Mouse (Mus musculus): ENCODE data around the gene Dab2. TPM values are rescaled to one million over a fixed set of nuclear protein-coding genes. Genes with fewer than 3 reads are reported as not detected.

Gene Dab2
- polyA plus RNA-seq, 1 experiment from 2014 or later: 18.9 TPM

GRCm38 (mm10) chr15:6438685-6439084, 139.1 kb downstream of the Dab2 start:
- no peak overlapping the region for H3K4me2 ChIP-seq
- H3K27ac ChIP-seq (replicated peaks): no peak overlapping the region
- no peaks in the 10 kb centered on the region for H3K4me1 ChIP-seq
- H3K4me3 ChIP-seq (replicated peaks): no peak overlapping the region
- no peaks in the 10 kb centered on the region for H3K36me3 ChIP-seq
- no peaks in the 10 kb centered on the region for H3K9me3 ChIP-seq (replicated peaks)
- ATAC-seq (ENCODE audit: low FRiP score): no peak
- WGBS: 89% methylated on average over 3 of the region's 3 CpGs
- no peak overlapping the region for H3K9ac ChIP-seq (replicated peaks)
- no peaks in the 10 kb centered on the region for H3K27me3 ChIP-seq (replicated peaks)

GRCm38 (mm10) chr15:6444452-6444851, 144.9 kb downstream of the Dab2 start:
- H3K4me3 ChIP-seq (replicated peaks): no peak overlapping the region
- H3K36me3 ChIP-seq: no peaks in the 10 kb centered on the region
- WGBS: 93% methylated on average over 2 of the region's 2 CpGs
- no peaks in the 10 kb centered on the region for H3K27me3 ChIP-seq (replicated peaks)
- no peak overlapping the region for H3K4me2 ChIP-seq
- H3K9me3 ChIP-seq (replicated peaks): no peaks in the 10 kb centered on the region
- H3K27ac ChIP-seq (replicated peaks): no peak overlapping the region
- peaks cover 4% of the 10 kb centered on the region; the same call in 1 of the 2 replicates for H3K4me1 ChIP-seq
- no peak overlapping the region for H3K9ac ChIP-seq (replicated peaks)
- no peak for ATAC-seq (ENCODE audit: low FRiP score)

GRCm38 (mm10) chr15:6445135-6445534, 145.5 kb downstream of the Dab2 start, which contains the start of gene C9:
Gene C9 (plus strand): TSS chr15:6445327.
- WGBS: 85% methylated on average over 2 of the region's 2 CpGs
- H3K9ac ChIP-seq (replicated peaks): no peak within 1 kb of the TSS
- H3K27me3 ChIP-seq (replicated peaks): no peaks in the 10 kb centered on the region
- H3K36me3 ChIP-seq: no peaks in the 10 kb centered on the region
- ATAC-seq (ENCODE audit: low FRiP score): no peak
- no peak within 1 kb of the TSS for H3K4me2 ChIP-seq
- H3K27ac ChIP-seq (replicated peaks): no peak within 1 kb of the TSS
- no peak within 1 kb of the TSS for H3K4me3 ChIP-seq (replicated peaks)
- peaks cover 4% of the 10 kb centered on the region; the same call in 1 of the 2 replicates for H3K4me1 ChIP-seq
- no peaks in the 10 kb centered on the region for H3K9me3 ChIP-seq (replicated peaks)

- Histone ChIP-seq H3K9ac (replicated peaks) (no peak overlapping the region), H3K4me3 (replicated peaks) (no peak overlapping the region), H3K9me3 (replicated peaks) (no peaks in the 10 kb centered on the region), H3K4me1 (peaks cover 4% of the 10 kb centered on the region; the same call in 1 of the 2 replicates), H3K27ac (replicated peaks) (no peak overlapping the region), H3K4me2 (no peak overlapping the region), H3K36me3 (no peaks in the 10 kb centered on the region), H3K27me3 (replicated peaks) (no peaks in the 10 kb centered on the region)
- ATAC-seq (ENCODE audit: low FRiP score): no peak
- 51% methylated on average over 1 of the region's 1 CpGs for WGBS
Measured at GRCm38 (mm10) chr15:6446181-6446580, 146.6 kb downstream of the Dab2 start.

- no peaks in the 10 kb centered on the region for H3K36me3 ChIP-seq
- H3K27me3 ChIP-seq (replicated peaks): no peaks in the 10 kb centered on the region
- 59% methylated on average over 9 of the region's 9 CpGs for WGBS
- no peak overlapping the region for H3K27ac ChIP-seq (replicated peaks)
- no peak for ATAC-seq (ENCODE audit: low FRiP score)
- no peak overlapping the region for H3K4me2 ChIP-seq
- no peaks in the 10 kb centered on the region for H3K9me3 ChIP-seq (replicated peaks)
- H3K4me3 ChIP-seq (replicated peaks): no peak overlapping the region
- no peak overlapping the region for H3K9ac ChIP-seq (replicated peaks)
- peaks cover 4% of the 10 kb centered on the region; the same call in 1 of the 2 replicates for H3K4me1 ChIP-seq
Measured at GRCm38 (mm10) chr15:6448892-6449291, 149.3 kb downstream of the Dab2 start.

GRCm38 (mm10) chr15:6454461-6454860, 154.9 kb downstream of the Dab2 start:
- no peak overlapping the region for H3K9ac ChIP-seq (replicated peaks)
- no peak for ATAC-seq (ENCODE audit: low FRiP score)
- no peak overlapping the region for H3K27ac ChIP-seq (replicated peaks)
- H3K36me3 ChIP-seq: no peaks in the 10 kb centered on the region
- H3K27me3 ChIP-seq (replicated peaks): no peaks in the 10 kb centered on the region
- H3K4me2 ChIP-seq: no peak overlapping the region
- WGBS: 86% methylated on average over 2 of the region's 2 CpGs
- no peaks in the 10 kb centered on the region for H3K9me3 ChIP-seq (replicated peaks)
- H3K4me3 ChIP-seq (replicated peaks): no peak overlapping the region
- H3K4me1 ChIP-seq: no peaks in the 10 kb centered on the region

GRCm38 (mm10) chr15:6461381-6461780, 161.8 kb downstream of the Dab2 start:
- H3K27me3 ChIP-seq (replicated peaks): no peaks in the 10 kb centered on the region
- no peak overlapping the region for H3K4me2 ChIP-seq
- H3K4me3 ChIP-seq (replicated peaks): no peak overlapping the region
- no peaks in the 10 kb centered on the region for H3K36me3 ChIP-seq
- 84% methylated on average over 8 of the region's 8 CpGs for WGBS
- no peak overlapping the region for H3K27ac ChIP-seq (replicated peaks)
- H3K9ac ChIP-seq (replicated peaks): no peak overlapping the region
- no peak for ATAC-seq (ENCODE audit: low FRiP score)
- no peaks in the 10 kb centered on the region for H3K9me3 ChIP-seq (replicated peaks)
- H3K4me1 ChIP-seq: no peaks in the 10 kb centered on the region

GRCm38 (mm10) chr15:6463361-6463923, 163.9 kb downstream of the Dab2 start:
- Histone ChIP-seq H3K36me3 (no peaks in the 10 kb centered on the region), H3K4me1 (no peaks in the 10 kb centered on the region), H3K27ac (replicated peaks) (no peak overlapping the region), H3K27me3 (replicated peaks) (no peaks in the 10 kb centered on the region), H3K9ac (replicated peaks) (no peak overlapping the region), H3K4me3 (replicated peaks) (no peak overlapping the region), H3K4me2 (no peak overlapping the region), H3K9me3 (replicated peaks) (no peaks in the 10 kb centered on the region)
- WGBS: 82% methylated on average over 3 of the region's 3 CpGs
- no peak for ATAC-seq (ENCODE audit: low FRiP score)

GRCm38 (mm10) chr15:6466995-6467394, 167.4 kb downstream of the Dab2 start:
- no peaks in the 10 kb centered on the region for H3K27me3 ChIP-seq (replicated peaks)
- H3K4me3 ChIP-seq (replicated peaks): no peak overlapping the region
- H3K27ac ChIP-seq (replicated peaks): no peak overlapping the region
- no peaks in the 10 kb centered on the region for H3K36me3 ChIP-seq
- ATAC-seq (ENCODE audit: low FRiP score): no peak
- H3K4me2 ChIP-seq: no peak overlapping the region
- WGBS: 85% methylated on average over 10 of the region's 10 CpGs
- no peak overlapping the region for H3K9ac ChIP-seq (replicated peaks)
- H3K9me3 ChIP-seq (replicated peaks): no peaks in the 10 kb centered on the region
- H3K4me1 ChIP-seq: no peaks in the 10 kb centered on the region

- no peaks in the 10 kb centered on the region for H3K4me1 ChIP-seq
- H3K9me3 ChIP-seq (replicated peaks): no peaks in the 10 kb centered on the region
- H3K9ac ChIP-seq (replicated peaks): no peak overlapping the region
- 95% methylated on average over 1 of the region's 1 CpGs for WGBS
- H3K27me3 ChIP-seq (replicated peaks): no peaks in the 10 kb centered on the region
- no peak overlapping the region for H3K4me3 ChIP-seq (replicated peaks)
- ATAC-seq (ENCODE audit: low FRiP score): peak; percentile 38; the same call in 1 of the 2 replicates
- H3K36me3 ChIP-seq: no peaks in the 10 kb centered on the region
- H3K27ac ChIP-seq (replicated peaks): peak overlapping the region; percentile 4; the same call in 1 of the 2 replicates
- H3K4me2 ChIP-seq: no peak overlapping the region
Measured at GRCm38 (mm10) chr15:6468845-6469244, 169.3 kb downstream of the Dab2 start.

GRCm38 (mm10) chr15:6469384-6469783, 169.8 kb downstream of the Dab2 start:
- Histone ChIP-seq H3K27ac (replicated peaks) (no peak overlapping the region), H3K4me2 (no peak overlapping the region), H3K4me1 (no peaks in the 10 kb centered on the region), H3K4me3 (replicated peaks) (no peak overlapping the region), H3K9me3 (replicated peaks) (no peaks in the 10 kb centered on the region), H3K9ac (replicated peaks) (no peak overlapping the region), H3K27me3 (replicated peaks) (no peaks in the 10 kb centered on the region), H3K36me3 (no peaks in the 10 kb centered on the region)
- peak; percentile 87 for ATAC-seq (ENCODE audit: low FRiP score)
- 71% methylated on average over 3 of the region's 3 CpGs for WGBS

- ATAC-seq (ENCODE audit: low FRiP score): no peak
- WGBS: 85% methylated on average over 3 of the region's 3 CpGs
- Histone ChIP-seq H3K4me2 (no peak overlapping the region), H3K27ac (replicated peaks) (no peak overlapping the region), H3K4me1 (no peaks in the 10 kb centered on the region), H3K9me3 (replicated peaks) (no peaks in the 10 kb centered on the region), H3K36me3 (no peaks in the 10 kb centered on the region), H3K9ac (replicated peaks) (no peak overlapping the region), H3K27me3 (replicated peaks) (no peaks in the 10 kb centered on the region), H3K4me3 (replicated peaks) (no peak overlapping the region)
Measured at GRCm38 (mm10) chr15:6483561-6483960, 184.0 kb downstream of the Dab2 start.
